Mouse (Mus musculus): ENCODE measurements around the gene Daam1. TPM values are rescaled to one million over a fixed set of nuclear protein-coding genes. Genes with fewer than 3 reads are reported as not detected.

Gene Daam1
- polyA plus RNA-seq, 1 experiment: 2.2 TPM

DNA sequence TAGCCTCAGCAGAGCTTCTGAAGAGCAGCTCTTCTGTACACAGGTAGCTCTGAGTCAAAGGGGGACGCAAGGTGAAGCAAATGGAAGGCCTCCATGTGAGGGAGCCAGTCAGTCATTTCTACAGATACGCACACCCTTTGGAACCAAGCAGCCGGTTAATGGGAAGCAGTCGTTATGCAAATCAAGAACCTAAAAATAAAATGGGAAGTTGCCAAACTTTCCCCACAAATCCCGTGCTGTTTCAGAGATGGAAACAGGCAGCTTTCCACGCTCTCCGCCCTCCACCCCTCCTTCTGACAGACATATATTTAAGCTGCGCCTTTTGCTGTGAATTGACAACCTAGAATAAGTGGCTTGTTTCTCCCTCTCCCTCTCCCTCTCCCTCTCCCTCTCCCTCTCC, 150.4 kb downstream of the Daam1 start:
- Histone ChIP-seq H3K36me3 (ENCODE audit: control insufficient read depth, insufficient read depth, low read length) (no peaks in the 10 kb centered on the region), H3K4me1 (ENCODE audit: control insufficient read depth, insufficient read depth, insufficient read length) (no peaks in the 10 kb centered on the region), H3K4me3 (ENCODE audit: extremely low read depth, insufficient read depth, insufficient read length) (no peak overlapping the region), H3K27me3 (ENCODE audit: control insufficient read depth, insufficient read depth, low read length) (no peaks in the 10 kb centered on the region), H3K27ac (ENCODE audit: insufficient read depth, low read length) (no peak overlapping the region)
- WGBS: 72% methylated on average over 8 of the region's 8 CpGs
- DNase-seq (ENCODE audit: low read depth in 1 of 2, low spot score in 2 of 2): no peak
- no peak for TF ChIP-seq CTCF (IDR thresholded peaks at IDR 0.05; ENCODE audit: extremely low read depth, insufficient read depth, insufficient read length, insufficient replicate concordance)
- no peak for TF ChIP-seq POLR2A (IDR thresholded peaks at IDR 0.05; ENCODE audit: low read depth, low read length)

- no peak for DNase-seq (ENCODE audit: low read depth in 1 of 2, low spot score in 2 of 2)
- Histone ChIP-seq H3K4me3 (ENCODE audit: extremely low read depth, insufficient read depth, insufficient read length) (no peak overlapping the region), H3K36me3 (ENCODE audit: control insufficient read depth, insufficient read depth, low read length) (no peaks in the 10 kb centered on the region), H3K27ac (ENCODE audit: insufficient read depth, low read length) (no peak overlapping the region), H3K27me3 (ENCODE audit: control insufficient read depth, insufficient read depth, low read length) (no peaks in the 10 kb centered on the region), H3K4me1 (ENCODE audit: control insufficient read depth, insufficient read depth, insufficient read length) (no peaks in the 10 kb centered on the region)
- WGBS: 91% methylated on average over 5 of the region's 5 CpGs
- no peak for TF ChIP-seq CTCF (IDR thresholded peaks at IDR 0.05; ENCODE audit: extremely low read depth, insufficient read depth, insufficient read length, insufficient replicate concordance)
- no peak for TF ChIP-seq POLR2A (IDR thresholded peaks at IDR 0.05; ENCODE audit: low read depth, low read length)
These were observed 150.9 kb downstream of the Daam1 start for GRCm38 (mm10) chr12:71981791-71982190.

- TF ChIP-seq POLR2A (IDR thresholded peaks at IDR 0.05; ENCODE audit: low read depth, low read length) (no peak), CTCF (IDR thresholded peaks at IDR 0.05; ENCODE audit: extremely low read depth, insufficient read depth, insufficient read length, insufficient replicate concordance) (no peak)
- 91% methylated on average over 10 of the region's 10 CpGs for WGBS
- Histone ChIP-seq H3K27ac (ENCODE audit: insufficient read depth, low read length) (no peak overlapping the region), H3K27me3 (ENCODE audit: control insufficient read depth, insufficient read depth, low read length) (no peaks in the 10 kb centered on the region), H3K4me1 (ENCODE audit: control insufficient read depth, insufficient read depth, insufficient read length) (no peaks in the 10 kb centered on the region), H3K36me3 (ENCODE audit: control insufficient read depth, insufficient read depth, low read length) (0 out of 2 replicates have a peak, but pooled peaks cover 1% of the 10 kb centered on the region), H3K4me3 (ENCODE audit: extremely low read depth, insufficient read depth, insufficient read length) (no peak overlapping the region)
- no peak for DNase-seq (ENCODE audit: low read depth in 1 of 2, low spot score in 2 of 2)
These were observed 152.3 kb downstream of the Daam1 start for GRCm38 (mm10) chr12:71983102-71983715.

- Histone ChIP-seq H3K4me1 (ENCODE audit: control insufficient read depth, insufficient read depth, insufficient read length) (no peaks in the 10 kb centered on the region), H3K27ac (ENCODE audit: insufficient read depth, low read length) (no peak overlapping the region), H3K4me3 (ENCODE audit: extremely low read depth, insufficient read depth, insufficient read length) (no peak overlapping the region), H3K36me3 (ENCODE audit: control insufficient read depth, insufficient read depth, low read length) (0 out of 2 replicates have a peak, but pooled peaks cover 3% of the 10 kb centered on the region), H3K27me3 (ENCODE audit: control insufficient read depth, insufficient read depth, low read length) (no peaks in the 10 kb centered on the region)
- 94% methylated on average over 2 of the region's 2 CpGs for WGBS
- TF ChIP-seq CTCF (IDR thresholded peaks at IDR 0.05; ENCODE audit: extremely low read depth, insufficient read depth, insufficient read length, insufficient replicate concordance): no peak
- no peak for TF ChIP-seq POLR2A (IDR thresholded peaks at IDR 0.05; ENCODE audit: low read depth, low read length)
- DNase-seq (ENCODE audit: low read depth in 1 of 2, low spot score in 2 of 2): no peak
These were observed 156.3 kb downstream of the Daam1 start for GRCm38 (mm10) chr12:71987161-71987560.

DNA sequence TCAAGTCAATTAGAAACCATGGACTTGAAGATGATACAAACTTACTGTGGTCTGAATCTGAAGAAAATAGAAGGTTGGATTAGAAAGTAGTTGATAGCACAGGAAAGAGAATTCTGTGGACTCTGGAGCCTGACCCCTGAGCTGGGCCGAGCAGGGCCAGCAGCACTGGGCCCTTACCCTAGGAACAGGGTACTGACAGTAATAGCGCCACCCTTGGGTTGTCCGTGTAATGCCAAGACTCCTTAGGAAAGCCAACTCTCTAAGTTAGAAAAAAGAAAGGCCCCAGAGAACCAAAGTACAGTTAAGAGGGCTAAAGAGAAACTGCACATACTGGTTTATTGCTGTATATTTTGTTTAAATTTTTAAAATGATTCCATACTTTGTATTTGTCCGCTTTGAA, 157.0 kb downstream of the Daam1 start:
- Histone ChIP-seq H3K4me3 (ENCODE audit: extremely low read depth, insufficient read depth, insufficient read length) (no peak overlapping the region), H3K27me3 (ENCODE audit: control insufficient read depth, insufficient read depth, low read length) (no peaks in the 10 kb centered on the region), H3K4me1 (ENCODE audit: control insufficient read depth, insufficient read depth, insufficient read length) (no peaks in the 10 kb centered on the region), H3K36me3 (ENCODE audit: control insufficient read depth, insufficient read depth, low read length) (0 out of 2 replicates have a peak, but pooled peaks cover 3% of the 10 kb centered on the region), H3K27ac (ENCODE audit: insufficient read depth, low read length) (no peak overlapping the region)
- no peak for DNase-seq (ENCODE audit: low read depth in 1 of 2, low spot score in 2 of 2)
- WGBS: 93% methylated on average over 4 of the region's 4 CpGs
- TF ChIP-seq CTCF (IDR thresholded peaks at IDR 0.05; ENCODE audit: extremely low read depth, insufficient read depth, insufficient read length, insufficient replicate concordance) (no peak), POLR2A (IDR thresholded peaks at IDR 0.05; ENCODE audit: low read depth, low read length) (no peak)

- no peak overlapping the region for H3K4me3 ChIP-seq (ENCODE audit: extremely low read depth, insufficient read depth, insufficient read length)
- 0 out of 2 replicates have a peak, but pooled peaks cover 3% of the 10 kb centered on the region for H3K36me3 ChIP-seq (ENCODE audit: control insufficient read depth, insufficient read depth, low read length)
- TF ChIP-seq POLR2A (IDR thresholded peaks at IDR 0.05; ENCODE audit: low read depth, low read length) (no peak), CTCF (IDR thresholded peaks at IDR 0.05; ENCODE audit: extremely low read depth, insufficient read depth, insufficient read length, insufficient replicate concordance) (no peak)
- 95% methylated on average over 17 of the region's 17 CpGs for WGBS
- no peak for DNase-seq (ENCODE audit: low read depth in 1 of 2, low spot score in 2 of 2)
- H3K27ac ChIP-seq (ENCODE audit: insufficient read depth, low read length): no peak overlapping the region
- H3K4me1 ChIP-seq (ENCODE audit: control insufficient read depth, insufficient read depth, insufficient read length): no peaks in the 10 kb centered on the region
- no peaks in the 10 kb centered on the region for H3K27me3 ChIP-seq (ENCODE audit: control insufficient read depth, insufficient read depth, low read length)
These were observed 158.7 kb downstream of the Daam1 start for GRCm38 (mm10) chr12:71989596-71989995.

GRCm38 (mm10) chr12:71992599-71993210, 161.8 kb downstream of the Daam1 start:
- WGBS: 97% methylated on average over 18 of the region's 18 CpGs
- H3K4me3 ChIP-seq (ENCODE audit: extremely low read depth, insufficient read depth, insufficient read length): no peak overlapping the region
- H3K36me3 ChIP-seq (ENCODE audit: control insufficient read depth, insufficient read depth, low read length): 0 out of 2 replicates have a peak, but pooled peaks cover 2% of the 10 kb centered on the region
- no peak overlapping the region for H3K27ac ChIP-seq (ENCODE audit: insufficient read depth, low read length)
- no peak for DNase-seq (ENCODE audit: low read depth in 1 of 2, low spot score in 2 of 2)
- TF ChIP-seq CTCF (IDR thresholded peaks at IDR 0.05; ENCODE audit: extremely low read depth, insufficient read depth, insufficient read length, insufficient replicate concordance) (no peak), POLR2A (IDR thresholded peaks at IDR 0.05; ENCODE audit: low read depth, low read length) (no peak)
- H3K27me3 ChIP-seq (ENCODE audit: control insufficient read depth, insufficient read depth, low read length): no peaks in the 10 kb centered on the region
- no peaks in the 10 kb centered on the region for H3K4me1 ChIP-seq (ENCODE audit: control insufficient read depth, insufficient read depth, insufficient read length)

Data from spleen, adult 2 months (tissue).